Mouse (Mus musculus) Patski (cell line): ENCODE measurements at regions not wholly inside any gene's neighbourhood (a gene's known extent, or its start where the extent isn't known, plus 50 kb on each side); places are given as distances from the start of the nearest gene placed in this dataset.
A peak's percentile ranks its signal among the peaks of the same experiment; 100 is the strongest.

Experiments used
- ATAC-seq: fragments of 100-300 bp; one replicate; pipeline ENCODE4 v1.8.0; 2021
- CTCF ChIA-PET: fragments of 350-600 bp; sonication (Branson Sonifier 250); formaldehyde crosslinking; loops from one replicate; lab custom pipeline; 2022; ENCODE audit warnings: inconsistent platforms; lab: Charles Lee
- POLR2A ChIA-PET: fragments of 350-600 bp; sonication (Branson Sonifier 250); formaldehyde crosslinking; loops from one replicate; lab custom pipeline; 2022; ENCODE audit warnings: antibody characterized with exemption, inconsistent platforms; lab: Charles Lee
- DNase-seq: peaks from one replicate; pipeline ENCODE4 v3.0.0-alpha.2; 2011; ENCODE audit warnings: low read depth, low spot score
- H3K27me3 ChIP-seq: fragments of 371-371 bp; one replicate; pipeline ENCODE4 v1.5.1; 2021
- CTCF ChIP-seq: fragments of 100-300 bp; IDR thresholded peaks from one replicate; pipeline ENCODE4 v1.5.1; 2021
- in situ Hi-C: fragments of 300-500 bp; cut with MboI; formaldehyde crosslinking; loops from 3 replicates; pipeline ENCODE4 v1.11.1; 2018; ENCODE audit warnings: low pct_unique_long_range_greater_than_20kb, mixed read lengths

GRCm38 (mm10) chr19:36178828-36179251 lies 58.9 kb upstream of the Ankrd1 start:
- no peak for TF ChIP-seq CTCF
- no peak for DNase-seq
- no peaks in the 10 kb centered on the region for H3K27me3 ChIP-seq
- CTCF ChIA-PET: no interaction called here
- POLR2A ChIA-PET: no interaction called here
- no peak for ATAC-seq
- in situ Hi-C loops: no loop called here

- in situ Hi-C loops: loop anchor here (5.0 kb wide), 1 partner anchor 262 kb away; no protein-coding TSS in a partner anchor
- CTCF ChIA-PET: interaction anchor here (1.9 kb wide), 1 partner anchor 8 kb away, joined by 4 read pairs; no protein-coding TSS in a partner anchor
- no peak for ATAC-seq
Measured at GRCm38 (mm10) chr19:36180329-36180728, 60.4 kb upstream of the Ankrd1 start.

GRCm38 (mm10) chr19:36181535-36181934 lies 61.6 kb upstream of the Ankrd1 start:
- no peak for ATAC-seq
- ChIA-PET POLR2A (no interaction called here), CTCF (interaction anchor here (0.9 to 1.9 kb wide), 2 partner anchors 10 to 71 kb away, joined by 3 to 4 read pairs; no protein-coding TSS in a partner anchor)
- in situ Hi-C loops: loop anchor here (5.0 kb wide), 1 partner anchor 261 kb away; no protein-coding TSS in a partner anchor
- TF ChIP-seq CTCF: no peak
- H3K27me3 ChIP-seq: no peaks in the 10 kb centered on the region
- DNase-seq: no peak

More at GRCm38 (mm10) chr19:36180329-36180728, 60.4 kb upstream of the Ankrd1 start:
- DNase-seq: no peak
- POLR2A ChIA-PET: no interaction called here
- no peak for TF ChIP-seq CTCF
- no peaks in the 10 kb centered on the region for H3K27me3 ChIP-seq

- ChIA-PET POLR2A (interaction anchor here (0.5 to 0.6 kb wide), 2 partner anchors 195 to 554 kb away, joined by 3 to 4 read pairs; partner anchors contain the start of gene Ppp1r3c), CTCF (interaction anchor here (0.6 to 2.5 kb wide), 10 partner anchors 9 to 257 kb away, joined by 3 to 21 read pairs (median 4); no protein-coding TSS in a partner anchor)
- TF ChIP-seq CTCF: peak; percentile 85
- peak; percentile 91 for ATAC-seq
- DNase-seq: peak; percentile 9
- in situ Hi-C loops: loop anchor here (5.0 kb wide), 1 partner anchor 259 kb away; no protein-coding TSS in a partner anchor
- no peaks in the 10 kb centered on the region for H3K27me3 ChIP-seq
Measured at GRCm38 (mm10) chr19:36183127-36183526, 63.2 kb upstream of the Ankrd1 start.

- CTCF ChIA-PET: interaction anchor here (1.4 to 1.5 kb wide), 2 partner anchors 17 to 26 kb away, joined by 3 to 4 read pairs; no protein-coding TSS in a partner anchor
- peaks cover 4% of the 10 kb centered on the region for H3K27me3 ChIP-seq
- ATAC-seq (no peak), DNase-seq (no peak)
- POLR2A ChIA-PET: no interaction called here
- in situ Hi-C loops: no loop called here
- no peak for TF ChIP-seq CTCF
Measured at GRCm38 (mm10) chr19:36189662-36190061, 69.8 kb upstream of the Ankrd1 start.

- H3K27me3 ChIP-seq: peaks cover 4% of the 10 kb centered on the region
- TF ChIP-seq CTCF: no peak
- ChIA-PET POLR2A (no interaction called here), CTCF (no interaction called here)
- no peak for DNase-seq
- ATAC-seq: no peak
- in situ Hi-C loops: no loop called here
Measured at GRCm38 (mm10) chr19:36191641-36192040, 71.7 kb upstream of the Ankrd1 start.

GRCm38 (mm10) chr19:36204269-36204668 lies 84.4 kb upstream of the Ankrd1 start:
- in situ Hi-C loops: no loop called here
- ATAC-seq (no peak), DNase-seq (no peak)
- CTCF ChIA-PET: interaction anchor here (1.4 kb wide), 1 partner anchor 21 kb away, joined by 4 read pairs; no protein-coding TSS in a partner anchor
- POLR2A ChIA-PET: no interaction called here
- TF ChIP-seq CTCF: no peak
- H3K27me3 ChIP-seq: no peaks in the 10 kb centered on the region

GRCm38 (mm10) chr19:36204965-36205718 lies 85.2 kb upstream of the Ankrd1 start:
- in situ Hi-C loops: no loop called here
- ATAC-seq (no peak), DNase-seq (no peak)
- no peak for TF ChIP-seq CTCF
- H3K27me3 ChIP-seq: no peaks in the 10 kb centered on the region
- ChIA-PET CTCF (interaction anchor here (1.3 to 1.4 kb wide), 2 partner anchors 10 to 22 kb away, joined by 3 to 4 read pairs; no protein-coding TSS in a partner anchor), POLR2A (interaction anchor here (0.6 kb wide), 2 partner anchors 201 to 661 kb away, joined by 3 to 11 read pairs; no protein-coding TSS in a partner anchor)

- POLR2A ChIA-PET: interaction anchor here (1.2 kb wide), 1 partner anchor 88 kb away, joined by 3 read pairs; the partner anchor contains the start of gene Ankrd1
- CTCF ChIA-PET: interaction anchor here (1.3 kb wide), 1 partner anchor 19 kb away, joined by 4 read pairs; no protein-coding TSS in a partner anchor
- peak; percentile 50 for TF ChIP-seq CTCF
- DNase-seq (peak; percentile 57), ATAC-seq (peak; percentile 97)
- no peaks in the 10 kb centered on the region for H3K27me3 ChIP-seq
- in situ Hi-C loops: no loop called here
Measured at GRCm38 (mm10) chr19:36207735-36208288, 87.9 kb upstream of the Ankrd1 start.

GRCm38 (mm10) chr19:36208419-36208818 lies 88.5 kb upstream of the Ankrd1 start:
- TF ChIP-seq CTCF: peak; percentile 10
- DNase-seq (no peak), ATAC-seq (no peak)
- POLR2A ChIA-PET: interaction anchor here (0.7 to 1.2 kb wide), 2 partner anchors 88 to 1475 kb away, joined by 3 to 4 read pairs; partner anchors contain the start of gene Ankrd1
- H3K27me3 ChIP-seq: no peaks in the 10 kb centered on the region
- in situ Hi-C loops: no loop called here
- CTCF ChIA-PET: no interaction called here
